Mouse (Mus musculus): ENCODE measurements around the gene Filip1.

- TF ChIP-seq POLR2A (IDR thresholded peaks at IDR 0.05; ENCODE audit: low read depth, low read length) (no peak), CTCF (conservative IDR thresholded peaks at IDR 0.05; ENCODE audit: insufficient read depth, insufficient read length, low read depth, low read length) (no peak)
Measured at GRCm38 (mm10) chr9:79927156-79927870, 85.3 kb downstream of the Filip1 start.

Data from kidney, adult 2 months (tissue).